Mouse (Mus musculus) neural tube, embryonic 12.5 days (tissue): ENCODE data around the gene Rgmb. TPM values are rescaled to one million over a fixed set of nuclear protein-coding genes. Genes with fewer than 3 reads are reported as not detected.

Experiments
- ATAC-seq: fragments of 200-750 bp; cut with Nextera tagmentation; 2 replicates; pipeline ENCODE4 v1.8.0; 2017; ENCODE audit warnings: low read depth, mild to moderate bottlenecking, moderate TSS enrichment, moderate library complexity; ENCODE audit not compliant: low FRiP score
- H3K27ac ChIP-seq: fragments of 300-500 bp; sonication (generic); 2 replicates; pipeline ENCODE4 v1.5.1; 2016
- H3K27me3 ChIP-seq: fragments of 300-500 bp; sonication (generic); replicated peaks from 2 replicates; pipeline ENCODE4 v1.6.1; 2016; ENCODE audit warnings: mild to moderate bottlenecking
- H3K36me3 ChIP-seq: fragments of 300-500 bp; sonication (generic); 2 replicates; pipeline ENCODE4 v1.6.1; 2016; ENCODE audit warnings: mild to moderate bottlenecking
- H3K4me1 ChIP-seq: fragments of 300-500 bp; sonication (generic); 2 replicates; pipeline ENCODE4 v1.6.1; 2016
- H3K4me2 ChIP-seq: fragments of 300-500 bp; sonication (generic); replicated peaks from 2 replicates; pipeline ENCODE4 v1.6.1; 2016; ENCODE audit warnings: mild to moderate bottlenecking
- H3K4me3 ChIP-seq: fragments of 300-500 bp; sonication (generic); 2 replicates; pipeline ENCODE4 v1.5.1; 2016
- H3K9ac ChIP-seq: fragments of 300-500 bp; sonication (generic); 2 replicates; pipeline ENCODE4 v1.6.1; 2016; ENCODE audit warnings: mild to moderate bottlenecking
- H3K9me3 ChIP-seq: fragments of 300-500 bp; sonication (generic); 2 replicates; pipeline ENCODE4 v1.6.1; 2016; ENCODE audit warnings: mild to moderate bottlenecking
- WGBS: fragments of 180-500 bp; shearing (Covaris S2); methylation state at CpG from one replicate; pipeline ENCODE4 v1.1.7; 2016; 5-methylcytosine and 5-hydroxymethylcytosine counted together
- polyA plus RNA-seq: library from polyadenylated mRNA; unstranded; fragments of >200 nt; fragmentation: Nextera tagmentation; extraction: Ambion mirVana; gene quantifications from 2 replicates; pipeline ENCODE4 v1.2.1, GENCODE M21; 2016

Gene Rgmb
- polyA plus RNA-seq, 1 experiment from 2014 or later, result 145 TPM

DNA sequence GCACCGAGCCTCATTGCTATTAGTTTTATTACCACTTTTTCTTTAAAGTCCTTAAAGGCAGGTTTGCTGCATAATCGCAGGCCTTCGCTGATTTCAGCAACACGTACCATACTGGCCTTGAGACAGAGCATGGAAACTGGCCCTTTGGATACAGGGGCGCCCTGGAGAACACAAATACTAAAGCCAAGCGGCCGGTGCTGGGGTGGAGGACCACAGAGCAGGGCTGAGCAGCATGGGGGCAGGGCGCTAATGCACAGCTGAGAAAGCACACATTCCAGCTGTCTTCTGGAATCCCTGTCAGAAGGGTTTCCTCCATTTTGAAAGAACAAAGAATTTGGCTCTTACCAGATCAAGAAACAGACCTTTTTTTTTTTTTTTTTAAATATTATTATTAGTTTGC, 12.5 kb downstream of the Rgmb start:
- WGBS, result 84% methylated on average over 8 of the region's 8 CpGs
- Histone ChIP-seq H3K27ac (no peak overlapping the region), H3K9ac (no peak overlapping the region), H3K27me3 (no peaks in the 10 kb centered on the region), H3K9me3 (no peaks in the 10 kb centered on the region), H3K36me3 (peaks cover 41% of the 10 kb centered on the region), H3K4me2 (no peak overlapping the region), H3K4me1 (peaks cover 53% of the 10 kb centered on the region), H3K4me3 (no peak overlapping the region)
- no peak for ATAC-seq

DNA sequence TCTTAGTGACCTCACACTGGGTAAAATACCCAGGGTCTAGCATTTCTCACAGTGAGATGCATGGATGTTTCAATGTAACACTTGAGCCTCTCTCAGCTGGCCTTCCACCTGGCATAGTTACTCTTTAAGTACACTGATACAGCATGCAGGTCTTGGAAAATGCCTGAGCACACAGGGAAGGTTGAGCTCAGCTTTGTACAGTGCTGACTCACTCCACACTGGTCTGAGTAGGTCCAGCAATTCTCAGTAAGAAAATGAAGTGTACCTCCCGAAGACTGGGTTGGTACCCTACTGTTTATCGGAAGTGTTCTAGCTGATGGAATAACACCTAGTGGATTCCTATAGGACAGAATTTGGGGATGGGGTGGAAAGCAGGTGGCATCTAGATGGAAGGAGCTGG, 13.2 kb downstream of the Rgmb start:
- Histone ChIP-seq H3K4me1 (peaks cover 53% of the 10 kb centered on the region), H3K9ac (no peak overlapping the region), H3K27ac (no peak overlapping the region), H3K9me3 (no peaks in the 10 kb centered on the region), H3K4me2 (no peak overlapping the region), H3K36me3 (peaks cover 43% of the 10 kb centered on the region), H3K27me3 (no peaks in the 10 kb centered on the region), H3K4me3 (no peak overlapping the region)
- ATAC-seq, result 0 out of 2 replicates have a peak, but pooled peaks have one; percentile 35
- 97% methylated on average over 2 of the region's 2 CpGs for WGBS

DNA sequence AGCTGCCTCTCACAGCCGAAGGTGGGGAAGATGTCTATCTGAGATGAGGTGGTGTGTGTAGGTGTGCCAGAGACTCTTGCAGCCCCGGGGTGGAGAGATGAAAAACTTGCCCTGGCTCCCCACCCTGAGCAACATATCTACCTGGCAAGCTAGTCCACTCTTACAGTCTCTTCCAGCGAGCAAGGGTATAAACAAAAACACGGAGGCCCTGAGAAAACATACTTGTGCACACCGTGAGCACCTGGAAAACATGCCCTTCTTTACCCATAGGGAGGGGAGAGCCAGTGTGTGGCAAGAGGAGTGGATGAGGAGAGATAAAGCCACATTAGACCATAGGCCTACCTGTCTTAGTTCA, 13.8 kb downstream of the Rgmb start:
- H3K27ac ChIP-seq, result no peak overlapping the region
- no peak overlapping the region for H3K4me2 ChIP-seq
- no peak for ATAC-seq
- no peak overlapping the region for H3K4me3 ChIP-seq
- peaks cover 54% of the 10 kb centered on the region for H3K4me1 ChIP-seq
- H3K9ac ChIP-seq, result no peak overlapping the region
- no peaks in the 10 kb centered on the region for H3K9me3 ChIP-seq
- H3K36me3 ChIP-seq, result peaks cover 48% of the 10 kb centered on the region
- WGBS, result 92% methylated on average over 5 of the region's 5 CpGs
- no peaks in the 10 kb centered on the region for H3K27me3 ChIP-seq

DNA sequence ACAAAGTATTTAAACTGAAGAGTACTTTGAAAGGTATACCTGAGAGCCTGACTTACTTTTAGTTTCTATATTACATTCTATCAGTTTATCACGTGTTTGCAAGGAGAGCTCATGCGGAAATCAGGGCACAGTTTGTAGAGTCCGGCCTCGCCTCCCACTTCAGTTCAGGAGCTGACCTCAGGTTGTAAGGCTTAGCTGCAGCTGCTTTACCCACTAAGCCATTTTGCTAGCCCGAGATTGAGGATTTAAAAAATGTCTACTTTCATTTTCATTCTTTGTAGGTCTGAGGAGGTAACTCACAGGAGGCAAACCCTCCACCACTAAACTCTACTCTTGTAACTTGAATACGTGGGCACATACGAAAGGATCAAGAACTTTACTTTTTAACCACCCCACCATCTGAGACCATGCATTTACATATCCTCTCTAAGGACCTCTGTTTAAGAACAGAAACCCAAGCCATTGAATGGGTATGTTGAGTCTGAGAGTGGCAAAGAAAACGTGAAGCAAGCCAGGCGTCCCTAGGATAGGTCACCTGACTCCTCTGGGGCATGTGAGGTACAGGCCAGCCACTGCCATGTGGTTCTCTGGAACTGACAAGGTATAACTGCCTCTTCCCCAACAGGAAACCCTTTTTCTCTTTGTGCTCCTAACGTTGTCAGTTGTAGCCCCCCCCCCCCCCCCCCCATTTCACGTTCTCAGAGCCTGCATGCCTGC, 14.3 kb downstream of the Rgmb start:
- Histone ChIP-seq H3K27me3 (no peaks in the 10 kb centered on the region), H3K36me3 (peaks cover 49% of the 10 kb centered on the region), H3K9ac (no peak overlapping the region), H3K27ac (no peak overlapping the region), H3K9me3 (no peaks in the 10 kb centered on the region), H3K4me1 (peaks cover 56% of the 10 kb centered on the region), H3K4me3 (no peak overlapping the region), H3K4me2 (no peak overlapping the region)
- no peak for ATAC-seq
- 85% methylated on average over 11 of the region's 11 CpGs for WGBS

DNA sequence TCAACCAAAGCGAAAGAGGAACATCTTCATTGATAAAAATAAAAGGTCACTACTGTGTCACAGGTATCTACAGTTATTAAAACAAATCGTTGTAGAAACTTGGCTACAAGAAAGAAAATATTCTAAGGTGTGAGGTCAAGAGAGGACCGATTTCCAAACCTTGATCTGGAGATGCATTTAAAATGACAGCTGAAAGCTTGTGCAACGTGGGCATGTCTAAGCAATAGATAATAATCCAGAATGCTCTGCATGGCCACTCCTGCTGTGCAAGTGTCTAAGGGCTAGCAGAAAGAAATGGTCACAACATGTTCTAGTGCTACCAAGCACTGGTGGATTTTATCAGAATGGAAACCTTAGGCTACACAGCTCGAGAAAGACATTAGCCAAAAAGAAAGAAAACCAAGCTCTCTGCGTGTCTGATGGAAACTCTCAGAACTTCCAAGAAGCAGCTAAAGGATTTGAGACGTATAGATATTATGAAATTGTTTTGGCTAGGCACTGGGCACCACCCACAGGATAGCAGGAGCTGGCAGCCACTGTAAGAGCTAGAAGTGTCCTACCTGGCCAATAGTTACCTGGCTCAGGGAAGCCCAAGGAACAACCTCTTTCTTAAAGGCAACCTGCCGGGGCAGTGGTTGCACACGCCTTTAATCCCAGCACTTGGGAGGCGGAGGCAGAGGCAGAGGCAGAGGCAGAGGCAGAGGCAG, 15.4 kb downstream of the Rgmb start:
- no peaks in the 10 kb centered on the region for H3K9me3 ChIP-seq
- 88% methylated on average over 10 of the region's 10 CpGs for WGBS
- H3K27me3 ChIP-seq, result no peaks in the 10 kb centered on the region
- no peak overlapping the region for H3K4me3 ChIP-seq
- H3K4me2 ChIP-seq, result no peak overlapping the region; the same call in 1 of the 2 replicates
- H3K4me1 ChIP-seq, result peaks cover 58% of the 10 kb centered on the region
- no peak for ATAC-seq
- no peak overlapping the region for H3K27ac ChIP-seq
- peaks cover 43% of the 10 kb centered on the region for H3K36me3 ChIP-seq
- H3K9ac ChIP-seq, result no peak overlapping the region

DNA sequence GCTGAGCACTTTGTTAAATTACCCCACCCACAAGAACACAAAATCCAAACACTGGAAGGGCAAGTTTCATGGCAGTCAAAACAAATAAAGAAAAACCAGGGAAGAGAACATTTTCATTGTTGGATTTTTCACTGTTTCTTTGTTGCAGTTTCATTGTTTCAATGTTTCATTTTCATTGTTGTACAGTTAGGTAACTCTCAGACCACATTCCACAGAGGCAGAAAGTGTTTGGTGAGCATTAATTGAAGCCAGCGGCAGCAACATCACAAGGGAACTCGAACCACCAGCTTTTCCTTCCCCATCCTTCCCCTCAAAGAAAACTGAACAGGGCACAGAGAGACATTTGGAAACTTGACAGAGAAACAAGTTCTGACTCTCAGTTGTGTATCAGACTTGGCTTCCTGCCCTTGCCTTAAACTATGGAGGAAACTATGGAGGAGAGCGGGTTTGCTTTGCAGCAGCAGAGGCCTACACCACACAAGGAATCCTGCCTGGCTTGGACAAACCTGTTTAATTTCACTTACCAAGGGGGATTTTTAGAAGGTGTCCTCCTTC, 17.1 kb downstream of the Rgmb start:
- H3K4me3 ChIP-seq, result no peak overlapping the region
- H3K27ac ChIP-seq, result no peak overlapping the region
- WGBS, result 84% methylated on average over 3 of the region's 3 CpGs
- H3K4me2 ChIP-seq, result no peak overlapping the region
- H3K9ac ChIP-seq, result no peak overlapping the region
- H3K9me3 ChIP-seq, result no peaks in the 10 kb centered on the region
- ATAC-seq, result no peak
- H3K36me3 ChIP-seq, result peaks cover 32% of the 10 kb centered on the region
- no peaks in the 10 kb centered on the region for H3K27me3 ChIP-seq
- H3K4me1 ChIP-seq, result peaks cover 67% of the 10 kb centered on the region

DNA sequence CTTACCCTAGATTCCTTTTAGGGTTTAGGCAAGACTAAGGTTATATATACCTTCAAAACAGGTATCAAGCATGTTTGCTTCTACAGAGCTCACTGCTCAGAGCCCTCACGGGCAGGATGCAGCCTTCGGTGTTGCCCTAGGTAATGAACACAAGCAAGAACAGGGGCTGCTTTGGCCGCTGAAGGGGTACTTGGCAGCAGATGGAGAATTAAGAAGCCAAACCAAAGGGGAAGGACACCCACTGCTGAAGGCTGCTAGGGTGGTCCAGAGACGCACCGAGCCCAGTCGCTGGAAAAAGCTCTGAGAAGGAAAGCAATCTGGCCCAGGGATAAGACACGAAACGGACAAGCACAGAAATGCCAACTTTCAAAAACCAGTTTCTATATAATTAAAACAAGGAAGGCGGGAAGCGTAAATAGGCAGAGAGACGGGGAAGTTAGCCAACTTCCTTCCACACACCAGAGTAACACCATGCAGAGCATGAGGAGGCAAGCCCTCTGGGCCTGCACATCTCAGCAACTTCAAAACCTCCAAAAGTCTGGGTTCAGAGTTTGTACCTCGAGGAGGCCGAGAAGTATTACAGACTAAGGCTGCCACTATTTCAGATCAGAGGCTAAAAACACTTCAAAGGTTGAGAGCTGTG, 18.6 kb downstream of the Rgmb start:
- no peak overlapping the region for H3K9ac ChIP-seq
- WGBS, result 85% methylated on average over 13 of the region's 13 CpGs
- peaks cover 30% of the 10 kb centered on the region for H3K36me3 ChIP-seq
- no peak overlapping the region for H3K4me3 ChIP-seq
- ATAC-seq, result no peak
- H3K9me3 ChIP-seq, result no peaks in the 10 kb centered on the region
- H3K27me3 ChIP-seq, result no peaks in the 10 kb centered on the region
- H3K4me2 ChIP-seq, result no peak overlapping the region
- H3K4me1 ChIP-seq, result peaks cover 66% of the 10 kb centered on the region
- no peak overlapping the region for H3K27ac ChIP-seq

DNA sequence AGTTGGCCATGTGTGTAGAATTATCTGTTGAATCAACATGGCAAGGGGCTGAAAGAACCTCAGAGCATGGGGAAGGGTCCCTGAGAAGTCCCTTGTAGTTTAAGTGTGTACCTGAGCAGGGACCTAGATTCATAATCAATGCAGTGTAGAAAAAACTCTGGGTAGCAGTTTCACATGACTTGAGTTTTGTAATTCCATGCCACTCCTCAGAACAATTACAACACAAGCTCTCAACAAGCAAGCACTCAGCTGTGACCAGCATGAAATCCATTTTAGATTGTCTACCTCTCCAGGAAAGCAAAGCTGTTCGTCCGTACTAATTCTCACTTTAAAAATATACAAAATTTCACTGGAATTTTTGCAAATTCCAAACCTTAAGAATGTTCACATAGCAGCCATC, 20.9 kb downstream of the Rgmb start:
- Histone ChIP-seq H3K27me3 (no peaks in the 10 kb centered on the region), H3K27ac (no peak overlapping the region), H3K36me3 (peaks cover 36% of the 10 kb centered on the region), H3K4me2 (no peak overlapping the region), H3K9me3 (no peaks in the 10 kb centered on the region), H3K4me1 (peaks cover 61% of the 10 kb centered on the region), H3K9ac (no peak overlapping the region), H3K4me3 (no peak overlapping the region)
- ATAC-seq, result no peak
- 63% methylated on average over 2 of the region's 2 CpGs for WGBS

DNA sequence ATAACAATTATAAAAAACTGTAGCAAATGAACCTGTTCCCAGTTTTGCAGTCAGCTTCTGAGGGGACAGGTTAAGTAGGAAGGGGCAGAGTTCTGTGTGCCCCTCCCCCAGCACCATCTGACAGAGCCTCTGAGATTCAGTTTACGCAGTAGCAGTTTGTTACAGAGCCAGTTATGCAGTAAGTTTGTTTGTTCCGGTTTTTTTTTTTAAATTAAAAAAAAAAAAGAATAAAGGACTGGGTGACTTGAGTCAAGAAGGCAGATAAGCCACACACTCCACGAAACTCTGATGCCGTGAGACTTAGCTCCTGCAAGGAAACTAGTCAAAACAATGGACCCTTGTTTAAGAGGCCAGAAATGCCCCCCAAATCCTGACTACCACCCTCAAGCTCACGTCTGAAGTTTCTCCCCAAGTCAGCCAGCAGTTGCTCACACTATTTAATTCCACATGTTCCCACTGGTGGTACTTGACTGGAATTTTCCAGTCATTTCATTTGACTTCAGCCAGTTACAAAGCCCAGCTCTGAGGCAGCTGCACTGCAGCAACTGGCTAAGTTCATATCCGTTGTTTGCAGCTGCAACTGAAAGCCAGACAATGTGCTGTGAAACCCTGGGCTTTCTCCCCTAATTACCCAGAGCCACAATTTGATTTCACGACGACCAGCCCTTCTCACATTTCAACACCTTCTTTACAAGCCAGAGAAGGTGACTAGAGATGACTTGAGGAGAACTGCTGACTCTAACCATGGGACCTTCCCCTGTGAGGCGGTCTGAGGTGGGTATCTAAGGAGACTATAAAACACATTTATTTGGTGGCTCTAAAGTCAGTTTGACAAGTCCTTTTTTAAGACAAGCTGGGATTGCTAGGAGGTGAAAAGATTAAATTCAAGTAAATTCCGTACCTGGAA, 22.1 kb downstream of the Rgmb start:
- H3K4me2 ChIP-seq, result no peak overlapping the region
- H3K4me1 ChIP-seq, result peaks cover 49% of the 10 kb centered on the region
- ATAC-seq, result no peak
- no peak overlapping the region for H3K4me3 ChIP-seq
- no peak overlapping the region for H3K27ac ChIP-seq
- WGBS, result 20% methylated on average over 10 of the region's 10 CpGs
- H3K36me3 ChIP-seq, result peaks cover 29% of the 10 kb centered on the region
- no peaks in the 10 kb centered on the region for H3K9me3 ChIP-seq
- H3K9ac ChIP-seq, result no peak overlapping the region
- H3K27me3 ChIP-seq, result no peaks in the 10 kb centered on the region

DNA sequence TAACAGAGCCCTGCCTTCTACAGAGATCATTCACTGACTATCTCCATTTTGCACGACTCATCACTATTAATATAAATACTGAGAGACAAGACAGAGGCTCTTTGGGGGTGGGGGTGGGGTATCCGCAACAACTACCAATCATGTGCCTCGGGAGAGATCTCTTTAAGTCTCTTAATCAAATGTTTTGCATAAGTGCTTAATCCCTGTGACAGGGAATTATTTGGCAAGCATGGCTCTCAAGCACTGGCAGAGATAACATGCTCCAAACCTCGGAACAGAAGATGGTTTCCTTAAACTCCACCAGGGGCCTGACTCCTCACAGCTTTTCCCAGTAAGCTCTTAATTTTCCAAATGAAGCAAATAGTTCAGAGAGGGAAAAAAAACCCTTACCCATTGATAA, 22.8 kb downstream of the Rgmb start:
- Histone ChIP-seq H3K9ac (no peak overlapping the region), H3K4me1 (peaks cover 47% of the 10 kb centered on the region), H3K9me3 (no peaks in the 10 kb centered on the region), H3K36me3 (peaks cover 29% of the 10 kb centered on the region), H3K4me3 (no peak overlapping the region), H3K27ac (no peak overlapping the region), H3K4me2 (no peak overlapping the region), H3K27me3 (no peaks in the 10 kb centered on the region)
- WGBS, result 59% methylated on average over 4 of the region's 4 CpGs
- no peak for ATAC-seq

DNA sequence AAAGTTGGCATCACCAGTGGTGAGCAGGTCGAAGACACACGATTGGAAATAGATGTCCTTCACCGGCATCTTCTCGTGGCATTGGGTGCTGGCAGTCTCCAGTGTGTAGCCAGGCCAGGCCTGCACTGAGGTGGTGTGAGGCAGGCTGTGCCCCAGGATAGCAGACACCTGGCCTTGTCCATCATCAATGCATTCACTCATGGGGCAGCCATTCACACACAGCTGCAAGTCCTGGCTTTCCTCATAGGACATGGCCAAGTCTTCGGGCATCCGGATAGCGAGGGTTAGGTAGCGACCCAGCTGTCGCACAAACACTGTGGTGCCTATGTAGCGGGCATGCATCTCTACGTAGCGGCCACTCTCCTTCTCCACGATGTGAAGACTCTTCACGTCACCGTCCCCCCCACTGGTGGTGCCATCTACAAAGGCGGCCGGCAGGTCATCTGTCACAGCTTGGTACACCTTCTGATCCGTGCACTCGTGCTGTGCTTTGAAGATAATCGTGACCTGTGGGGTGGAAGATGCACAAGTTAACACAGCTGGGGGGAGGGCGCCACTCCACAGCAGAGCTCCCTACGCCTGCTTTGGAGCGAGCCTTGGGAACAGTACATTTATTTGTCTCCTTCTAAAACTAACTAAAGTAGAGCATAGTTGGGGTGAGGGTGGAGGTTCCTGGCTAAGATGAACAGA, 23.4 kb downstream of the Rgmb start:
- Histone ChIP-seq H3K27ac (no peak overlapping the region), H3K9ac (no peak overlapping the region), H3K9me3 (no peaks in the 10 kb centered on the region), H3K4me1 (peaks cover 43% of the 10 kb centered on the region), H3K27me3 (no peaks in the 10 kb centered on the region), H3K4me2 (no peak overlapping the region), H3K36me3 (peaks cover 26% of the 10 kb centered on the region), H3K4me3 (no peak overlapping the region)
- ATAC-seq, result no peak
- 89% methylated on average over 23 of the region's 23 CpGs for WGBS
